8 mouse cellular contexts compared by ENCODE assay signal in genomic region chr2:30048101-30048501, GRCm38 (mm10). TPM values are rescaled to one million over a fixed set of nuclear protein-coding genes. Genes with fewer than 3 reads are reported as not detected.
A peak's percentile ranks its signal among the peaks of the same experiment; 100 is the strongest.
DNase-seq lines count a peak whose midpoint lies in the region; ATAC-seq and TF ChIP-seq lines count a peak whose summit lies in the region.

No protein-coding gene starts in this region.

- H3K4me2 ChIP-seq in limb, embryonic 15.5 days: peak overlapping the region; percentile 69
- H3K4me2 ChIP-seq in stomach, embryonic 16.5 days (ENCODE audit: low read depth, low read length): peak overlapping the region; percentile 61

- peak overlapping the region; percentile 78 for H3K4me3 ChIP-seq in cerebellum, adult 2 months (replicated peaks; ENCODE audit: insufficient read depth, low read depth, low read length)
- H3K4me3 ChIP-seq in spleen, adult 2 months (ENCODE audit: extremely low read depth, insufficient read depth, insufficient read length): peak overlapping the region; percentile 69; the same call in 1 of the 2 replicates
- peak overlapping the region; percentile 73 for H3K4me3 ChIP-seq in limb, embryonic 15.5 days
- peak overlapping the region; percentile 73 for H3K4me3 ChIP-seq in stomach, embryonic 16.5 days (replicated peaks; ENCODE audit: low read length)

- ATAC-seq in limb, embryonic 15.5 days (ENCODE audit: insufficient number of reproducible peaks, low FRiP score, low TSS enrichment, low read depth): no peak
- no peak for ATAC-seq in stomach, embryonic 16.5 days (ENCODE audit: insufficient read depth, low FRiP score)

- TF ChIP-seq POLR2A in cerebellum, adult 2 months (IDR thresholded peaks at IDR 0.05; ENCODE audit: borderline replicate concordance, insufficient read depth, low read length): no peak
- TF ChIP-seq POLR2A in spleen, adult 2 months (IDR thresholded peaks at IDR 0.05; ENCODE audit: low read depth, low read length): no peak

- no peaks in the 10 kb centered on the region for H3K9me3 ChIP-seq in limb, embryonic 15.5 days
- no peaks in the 10 kb centered on the region for H3K9me3 ChIP-seq in stomach, embryonic 16.5 days (replicated peaks; ENCODE audit: control insufficient read depth, low read length)

- WGBS in cerebellum, adult 2 months: 49% methylated on average over 11 of the region's 11 CpGs
- 23% methylated on average over 11 of the region's 11 CpGs for WGBS in spleen, adult 2 months
- WGBS in limb, embryonic 15.5 days: 47% methylated on average over 11 of the region's 11 CpGs
- 51% methylated on average over 11 of the region's 11 CpGs for WGBS in stomach, embryonic 16.5 days

- H3K27me3 ChIP-seq in cerebellum, adult 2 months (ENCODE audit: control insufficient read depth, insufficient read depth, low read length): no peaks in the 10 kb centered on the region
- H3K27me3 ChIP-seq in spleen, adult 2 months (ENCODE audit: control insufficient read depth, insufficient read depth, low read length): no peaks in the 10 kb centered on the region
- no peaks in the 10 kb centered on the region for H3K27me3 ChIP-seq in limb, embryonic 15.5 days
- H3K27me3 ChIP-seq in stomach, embryonic 16.5 days (ENCODE audit: control insufficient read depth, insufficient read depth, low read length): no peaks in the 10 kb centered on the region

- no peaks in the 10 kb centered on the region for H3K4me1 ChIP-seq in cerebellum, adult 2 months (ENCODE audit: control insufficient read depth, insufficient read depth, low read length)
- peaks cover 2% of the 10 kb centered on the region for H3K4me1 ChIP-seq in spleen, adult 2 months (ENCODE audit: control insufficient read depth, insufficient read depth, insufficient read length)
- H3K4me1 ChIP-seq in limb, embryonic 15.5 days: 0 out of 2 replicates have a peak, but pooled peaks cover 5% of the 10 kb centered on the region
- 0 out of 2 replicates have a peak, but pooled peaks cover 7% of the 10 kb centered on the region for H3K4me1 ChIP-seq in stomach, embryonic 16.5 days (ENCODE audit: control insufficient read depth, insufficient read depth, low read length)

- H3K9ac ChIP-seq in limb, embryonic 15.5 days: peak overlapping the region; percentile 65
- peak overlapping the region; percentile 82 for H3K9ac ChIP-seq in stomach, embryonic 16.5 days (ENCODE audit: low read length)

- H3K27ac ChIP-seq in cerebellum, adult 2 months (ENCODE audit: insufficient read depth, low read length): no peak overlapping the region
- no peak overlapping the region for H3K27ac ChIP-seq in spleen, adult 2 months (ENCODE audit: insufficient read depth, low read length)
- peak overlapping the region; percentile 93; the same call in 1 of the 2 replicates for H3K27ac ChIP-seq in limb, embryonic 15.5 days
- peak overlapping the region; percentile 95 for H3K27ac ChIP-seq in stomach, embryonic 16.5 days (ENCODE audit: low read length)

- no peaks in the 10 kb centered on the region for H3K36me3 ChIP-seq in spleen, adult 2 months (ENCODE audit: control insufficient read depth, insufficient read depth, low read length)
- H3K36me3 ChIP-seq in limb, embryonic 15.5 days: peaks cover 10% of the 10 kb centered on the region
- no peaks in the 10 kb centered on the region for H3K36me3 ChIP-seq in stomach, embryonic 16.5 days (ENCODE audit: control insufficient read depth, insufficient read depth, low read length)

- no peak for TF ChIP-seq CTCF in cerebellum, adult 2 months (IDR thresholded peaks at IDR 0.05; ENCODE audit: borderline replicate concordance, insufficient read depth, low read depth, low read length)
- no peak for TF ChIP-seq CTCF in spleen, adult 2 months (IDR thresholded peaks at IDR 0.05; ENCODE audit: extremely low read depth, insufficient read depth, insufficient read length, insufficient replicate concordance)

- no peak for DNase-seq in cerebellum, adult 2 months
- DNase-seq in cerebellum, adult 18-20 months: no peak
- DNase-seq in spleen, adult 2 months (ENCODE audit: low read depth in 1 of 2, low spot score in 2 of 2): no peak
- no peak for DNase-seq in spleen, adult 18-20 months
- DNase-seq in embryo, embryonic 11 days: no peak
- DNase-seq in cerebellum, postnatal 36 days: no peak

RNA-seq across cellular contexts. Expression of gene Wdr34, which starts 0.6 kb away (rescaled TPM):
- 25.2 and 25.6 TPM in 2 replicates for polyA plus RNA-seq in cerebellum, adult 2 months (2012; rRNA removed)
- 7.6 and 12.3 TPM in 2 replicates for polyA plus RNA-seq in spleen, adult 2 months (2012; rRNA removed)
- 36.7 and 37.0 TPM in 2 replicates for polyA plus RNA-seq in limb, embryonic 15.5 days (2015; fragmentation: Nextera tagmentation; extraction: Ambion mirVana)
- polyA plus RNA-seq in stomach, embryonic 16.5 days (2015; fragmentation: Nextera tagmentation; extraction: Ambion mirVana): 23.2 and 26.1 TPM in 2 replicates

RNA-seq across cellular contexts. Expression of gene Set, which starts 9.1 kb away (rescaled TPM):
- polyA plus RNA-seq in cerebellum, adult 2 months (2012; rRNA removed): 138 and 159 TPM in 2 replicates
- polyA plus RNA-seq in spleen, adult 2 months (2012; rRNA removed): 42.2 and 55.0 TPM in 2 replicates
- polyA plus RNA-seq in limb, embryonic 15.5 days (2015; fragmentation: Nextera tagmentation; extraction: Ambion mirVana): 323 and 361 TPM in 2 replicates
- polyA plus RNA-seq in stomach, embryonic 16.5 days (2015; fragmentation: Nextera tagmentation; extraction: Ambion mirVana): 324 and 336 TPM in 2 replicates

RNA-seq across cellular contexts. Expression of gene Pkn3, which starts 29.4 kb away (rescaled TPM):
- 2.4 TPM in 2 replicates for polyA plus RNA-seq in cerebellum, adult 2 months (2012; rRNA removed)
- polyA plus RNA-seq in spleen, adult 2 months (2012; rRNA removed): 4.6 and 4.9 TPM in 2 replicates
- 8.6 and 10.4 TPM in 2 replicates for polyA plus RNA-seq in limb, embryonic 15.5 days (2015; fragmentation: Nextera tagmentation; extraction: Ambion mirVana)
- 8.9 and 9.6 TPM in 2 replicates for polyA plus RNA-seq in stomach, embryonic 16.5 days (2015; fragmentation: Nextera tagmentation; extraction: Ambion mirVana)

RNA-seq across cellular contexts. Expression of gene Zdhhc12, which starts 45.3 kb away (rescaled TPM):
- 14.4 and 15.5 TPM in 2 replicates for polyA plus RNA-seq in cerebellum, adult 2 months (2012; rRNA removed)
- 56.2 and 92.3 TPM in 2 replicates for polyA plus RNA-seq in spleen, adult 2 months (2012; rRNA removed)
- 21.1 and 21.6 TPM in 2 replicates for polyA plus RNA-seq in limb, embryonic 15.5 days (2015; fragmentation: Nextera tagmentation; extraction: Ambion mirVana)
- 37.4 and 41.4 TPM in 2 replicates for polyA plus RNA-seq in stomach, embryonic 16.5 days (2015; fragmentation: Nextera tagmentation; extraction: Ambion mirVana)

Comparison
In these comparisons a context has a peak if more than half of its experiments do, and no peak if none do; other contexts are left out.
1. H3K27ac ChIP-seq: peak in limb, embryonic 15.5 days (single experiment) and stomach, embryonic 16.5 days (single experiment); none in cerebellum, adult 2 months (single experiment) and spleen, adult 2 months (single experiment).
2. Peak in every context shown above with its lines, with median percentiles within 50 percentile points of each other: H3K4me3 ChIP-seq.